8 mouse cellular contexts compared by ENCODE assay signal in genomic region chr6:117907979-117908355, GRCm38 (mm10). TPM values are rescaled to one million over a fixed set of nuclear protein-coding genes. Genes with fewer than 3 reads are reported as not detected.
DNase-seq lines count a peak whose midpoint lies in the region; ATAC-seq and TF ChIP-seq lines count a peak whose summit lies in the region.

No protein-coding gene starts in this region.

- peaks cover 30% of the 10 kb centered on the region for H3K4me1 ChIP-seq in heart, embryonic 16.5 days (ENCODE audit: control insufficient read depth, insufficient read depth, low read length)
- H3K4me1 ChIP-seq in hindbrain, embryonic 10.5 days (replicated peaks): peaks cover 28% of the 10 kb centered on the region
- H3K4me1 ChIP-seq in megakaryocyte, embryonic 14.5 days: peaks cover 59% of the 10 kb centered on the region

- H3K9me3 ChIP-seq in heart, embryonic 16.5 days (replicated peaks; ENCODE audit: control insufficient read depth, low read length): no peaks in the 10 kb centered on the region
- H3K9me3 ChIP-seq in hindbrain, embryonic 10.5 days: no peaks in the 10 kb centered on the region
- no peaks in the 10 kb centered on the region for H3K9me3 ChIP-seq in megakaryocyte, embryonic 14.5 days

- peak overlapping the region; percentile 97 for H3K27ac ChIP-seq in heart, embryonic 16.5 days (ENCODE audit: low read length)
- H3K27ac ChIP-seq in hindbrain, embryonic 10.5 days: peak overlapping the region; percentile 95

- under 1% methylated on average over 26 of the region's 26 CpGs for WGBS in heart, embryonic 16.5 days
- WGBS in hindbrain, embryonic 10.5 days: under 1% methylated on average over 26 of the region's 26 CpGs

- H3K36me3 ChIP-seq in heart, embryonic 16.5 days (ENCODE audit: control insufficient read depth, insufficient read depth): no peaks in the 10 kb centered on the region
- no peaks in the 10 kb centered on the region for H3K36me3 ChIP-seq in hindbrain, embryonic 10.5 days
- no peaks in the 10 kb centered on the region for H3K36me3 ChIP-seq in megakaryocyte, embryonic 14.5 days (replicated peaks; ENCODE audit: low read length)

- H3K4me3 ChIP-seq in heart, embryonic 16.5 days (ENCODE audit: low read length): peak overlapping the region; percentile 92
- peak overlapping the region; percentile 82 for H3K4me3 ChIP-seq in hindbrain, embryonic 10.5 days
- H3K4me3 ChIP-seq in megakaryocyte, embryonic 14.5 days (replicated peaks): peak overlapping the region; percentile 97

- H3K4me2 ChIP-seq in heart, embryonic 16.5 days (ENCODE audit: low read depth, low read length): peak overlapping the region; percentile 87

- no peak for ATAC-seq in heart, embryonic 16.5 days (replicated peaks; ENCODE audit: extremely low read depth, insufficient read depth, low FRiP score)
- ATAC-seq in Patski: peak; percentile 4
- ATAC-seq in activated CD4-positive, CD25-positive, alpha-beta regulatory T cell, adult 4 months: no peak

- peak overlapping the region; percentile 93 for H3K9ac ChIP-seq in heart, embryonic 16.5 days (ENCODE audit: low read length)

- TF ChIP-seq CTCF in Patski (IDR thresholded peaks at IDR 0.05): no peak

- in situ Hi-C loops in Patski (cut with MboI; ENCODE audit: low pct_unique_long_range_greater_than_20kb): no loop called here

- POLR2A ChIA-PET in Patski (lab: Charles Lee): no interaction called here

- CTCF ChIA-PET in Patski (lab: Charles Lee): no interaction called here

- DNase-seq in heart, adult 8-10 months (ENCODE audit: low spot score): no peak
- DNase-seq in Patski (ENCODE audit: low read depth, low spot score) (no peak), adipocyte (ENCODE audit: low spot score) (no peak)
- no peak for DNase-seq in hindbrain, embryonic 10.5 days (ENCODE audit: low spot score)
- DNase-seq in frontal cortex, postnatal 10 days (ENCODE audit: low spot score in 2 of 2): no peak

- no peaks in the 10 kb centered on the region for H3K27me3 ChIP-seq in heart, embryonic 16.5 days (ENCODE audit: control insufficient read depth, insufficient read depth, low read length)
- H3K27me3 ChIP-seq in Patski: no peaks in the 10 kb centered on the region
- H3K27me3 ChIP-seq in hindbrain, embryonic 10.5 days (ENCODE audit: insufficient read depth, poor library complexity, severe bottlenecking): no peaks in the 10 kb centered on the region
- H3K27me3 ChIP-seq in megakaryocyte, embryonic 14.5 days (replicated peaks): no peaks in the 10 kb centered on the region

RNA-seq across cellular contexts. Expression of gene Hnrnpf, which starts 7.8 kb away (rescaled TPM):
- 528 and 599 TPM in 2 replicates for polyA plus RNA-seq in heart, embryonic 16.5 days (2015; fragmentation: Nextera tagmentation; extraction: Ambion mirVana)
- 100 to 1,000 TPM; 170 to 189 (median 180) TPM for total RNA-seq in heart, adult 8-10 months (2022)
- 521 TPM for polyA plus RNA-seq in Patski (2021)
- 559 and 788 TPM in 2 replicates for polyA plus RNA-seq in hindbrain, embryonic 10.5 days (2016; fragmentation: Nextera tagmentation; extraction: Ambion mirVana)
- polyA plus RNA-seq in megakaryocyte, embryonic 14.5 days (2012; ENCODE audit: insufficient read depth, low replicate concordance): 36.3 and 112 TPM in 2 replicates
- 100 to 1,000 TPM; 807 to 897 TPM for polyA plus RNA-seq in activated CD4-positive, CD25-positive, alpha-beta regulatory T cell, adult 4 months (2017; shearing (Covaris generic))

RNA-seq across cellular contexts. Expression of gene Fxyd4, which starts 29.5 kb away (rescaled TPM):
- 1.8 and 1.9 TPM in 2 replicates for polyA plus RNA-seq in heart, embryonic 16.5 days (2015; fragmentation: Nextera tagmentation; extraction: Ambion mirVana)
- not detected for total RNA-seq in heart, adult 8-10 months (2022)
- 0.28 TPM for polyA plus RNA-seq in Patski (2021)
- polyA plus RNA-seq in hindbrain, embryonic 10.5 days (2016; fragmentation: Nextera tagmentation; extraction: Ambion mirVana): 2.1 and 2.6 TPM in 2 replicates
- polyA plus RNA-seq in megakaryocyte, embryonic 14.5 days (2012; ENCODE audit: insufficient read depth, low replicate concordance): not detected in 2 replicates
- polyA plus RNA-seq in activated CD4-positive, CD25-positive, alpha-beta regulatory T cell, adult 4 months (2017; shearing (Covaris generic)): 1 to 10 TPM; 2.3 to 7.0 TPM

RNA-seq across cellular contexts. Expression of gene Zfp239, which starts 46.1 kb away (rescaled TPM):
- 2.0 and 3.0 TPM in 2 replicates for polyA plus RNA-seq in heart, embryonic 16.5 days (2015; fragmentation: Nextera tagmentation; extraction: Ambion mirVana)
- under 1 TPM in 3 of 4 experiments, not detected in 1; 0.22 to 0.41 (median 0.26) TPM for total RNA-seq in heart, adult 8-10 months (2022)
- 14.3 TPM for polyA plus RNA-seq in Patski (2021)
- 9.9 and 12.9 TPM in 2 replicates for polyA plus RNA-seq in hindbrain, embryonic 10.5 days (2016; fragmentation: Nextera tagmentation; extraction: Ambion mirVana)
- polyA plus RNA-seq in megakaryocyte, embryonic 14.5 days (2012; ENCODE audit: insufficient read depth, low replicate concordance): 1.3 TPM in 1 of 2 replicates, not detected in the other
- polyA plus RNA-seq in activated CD4-positive, CD25-positive, alpha-beta regulatory T cell, adult 4 months (2017; shearing (Covaris generic)): 1 to 10 TPM; 4.1 TPM
